Mouse (Mus musculus) effector memory CD4-positive, alpha-beta T cell, adult 5 months (primary cell): ENCODE measurements around the gene Fzd2. TPM values are rescaled to one million over a fixed set of nuclear protein-coding genes. Genes with fewer than 3 reads are reported as not detected.

ENCODE experiments used
- polyA plus RNA-seq: library from polyadenylated mRNA; unstranded; fragments of 100-300 nt; shearing (Covaris generic); gene quantifications from one replicate; pipeline ENCODE4 v1.2.1, GENCODE M21; 2017

Gene Fzd2
- not detected for polyA plus RNA-seq

GRCm38 (mm10) chr11:102604010-102604584 is at the start of gene Fzd2:
Gene Fzd2, plus strand, starts transcription at chr11:102604396.

GRCm38 (mm10) chr11:102556031-102556715 is 48.0 kb upstream of the Fzd2 start, which contains the start of gene Gpatch8:
Gene Gpatch8, minus strand, starts transcription at chr11:102556392.

GRCm38 (mm10) chr11:102579165-102580033 is 24.8 kb upstream of the Fzd2 start, which contains the start of gene Gm11627:
Gene Gm11627, minus strand, starts transcription at chr11:102579461.

Other genes with a start within 250 kb of the Fzd2 start
- not detected for gene Slc4a1, start 238.2 kb upstream of the Fzd2 start, polyA plus RNA-seq
- 6.6 TPM for gene Rundc3a, start 211.0 kb upstream of the Fzd2 start, polyA plus RNA-seq
- 51.3 TPM for gene Slc25a39, start 196.4 kb upstream of the Fzd2 start, polyA plus RNA-seq
- 22.9 TPM for gene Grn, start 174.1 kb upstream of the Fzd2 start, polyA plus RNA-seq
- not detected for gene Fam171a2, start 156.7 kb upstream of the Fzd2 start, polyA plus RNA-seq
- gene Itga2b, start 134.3 kb upstream of the Fzd2 start, polyA plus RNA-seq, result 1.7 TPM
- gene Gpatch8, start 48.0 kb upstream of the Fzd2 start, polyA plus RNA-seq, result 73.7 TPM
- gene Gm11627, start 24.9 kb upstream of the Fzd2 start, polyA plus RNA-seq, result not detected
- gene Meioc, start 59.3 kb downstream of the Fzd2 start, polyA plus RNA-seq, result not detected
- gene Ccdc43, start 93.4 kb downstream of the Fzd2 start, polyA plus RNA-seq, result 31.9 TPM
- gene Adam11, start 157.0 kb downstream of the Fzd2 start, polyA plus RNA-seq, result not detected
- 0.16 TPM for gene Gjc1, start 215.3 kb downstream of the Fzd2 start, polyA plus RNA-seq
- gene Higd1b, start 231.5 kb downstream of the Fzd2 start, polyA plus RNA-seq, result not detected